Mouse (Mus musculus) heart, adult 11 months (tissue): ENCODE data around the gene Lhx1.

ENCODE experiments used
- DNase-seq: peaks from one replicate; pipeline ENCODE4 v3.0.0; 2022

Lhx1 gene

GRCm38 (mm10) chr11:84476641-84477040, 48.7 kb downstream of the Lhx1 start:
- DNase-seq = no peak

- no peak for DNase-seq
Measured at GRCm38 (mm10) chr11:84475991-84476390, 49.3 kb downstream of the Lhx1 start.

- DNase-seq = peak; percentile 80
Measured at GRCm38 (mm10) chr11:84473093-84473667, 52.2 kb downstream of the Lhx1 start.
